ENCODE assay signal across 13 mouse cellular contexts in the genomic region with DNA sequence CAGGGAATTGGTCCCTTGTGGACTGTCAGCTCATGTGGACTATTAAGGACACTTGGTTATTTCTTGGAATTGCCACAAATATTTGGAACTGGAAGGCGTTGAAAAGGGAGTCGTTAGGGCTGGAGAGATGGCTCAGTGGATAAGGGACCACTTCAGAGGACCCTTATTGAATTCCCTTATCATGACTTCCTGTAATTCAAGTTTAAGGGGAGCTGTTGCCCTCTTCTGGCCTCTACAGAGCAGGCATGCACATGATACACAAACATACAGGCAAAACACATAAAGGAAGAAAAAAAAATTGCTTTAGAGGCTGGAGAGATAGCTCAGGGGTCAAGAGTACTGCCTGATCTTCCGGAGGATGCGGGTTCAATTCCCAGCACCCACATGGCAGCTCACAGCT. TPM values are rescaled to one million over a fixed set of nuclear protein-coding genes. Genes with fewer than 3 reads are reported as not detected.
"Had no signal": no experiment of that assay in that cellular context is flagged by ENCODE, and none has a peak within 500 bp of the region (broad histone marks: within the 10 kb centered on the region; RNA-seq: fewer than 3 reads in every experiment).

No protein-coding gene starts in this region.

- H3K27ac ChIP-seq: intestine, embryonic 15.5 days; limb, embryonic 12.5 days; liver, embryonic 14.5 days; macrophage had no signal

- H3K9ac ChIP-seq: intestine, embryonic 15.5 days; limb, embryonic 12.5 days; liver, embryonic 14.5 days had no signal

- H3K27me3 ChIP-seq: intestine, embryonic 15.5 days; limb, embryonic 12.5 days; megakaryocyte, embryonic 14.5 days had no signal

- H3K4me2 ChIP-seq: intestine, embryonic 15.5 days; limb, embryonic 12.5 days; midbrain, embryonic 11.5 days had no signal

- ATAC-seq: intestine, embryonic 15.5 days; midbrain, embryonic 16.5 days had no signal

- H3K4me1 ChIP-seq: intestine, embryonic 15.5 days; limb, embryonic 12.5 days had no signal

- H3K9me3 ChIP-seq: intestine, embryonic 15.5 days; limb, embryonic 12.5 days; megakaryocyte, embryonic 14.5 days had no signal

- DNase-seq: kidney, adult 8-10 months; kidney, postnatal 4 days; liver; lung, adult 2 months; lung, postnatal 10 days; right cerebral cortex, postnatal 25 days had no signal

- H3K4me3 ChIP-seq: intestine, embryonic 15.5 days; limb, embryonic 12.5 days; megakaryocyte, embryonic 14.5 days had no signal

RNA-seq across cellular contexts. Expression of gene Pabpc1l, which starts 5.3 kb away (rescaled TPM):
- polyA plus RNA-seq: macrophage had no signal
